Mouse (Mus musculus): ENCODE measurements around the gene Igsf23. TPM values are rescaled to one million over a fixed set of nuclear protein-coding genes. Genes with fewer than 3 reads are reported as not detected.

Igsf23 gene
- polyA plus RNA-seq, 1 experiment from 2014 or later, result 0.30 TPM

GRCm38 (mm10) chr7:19956341-19956781 is 5.8 kb upstream of the Igsf23 start:
- Histone ChIP-seq H3K4me2 (ENCODE audit: low read depth, low read length) (no peak overlapping the region), H3K27me3 (ENCODE audit: control insufficient read depth, insufficient read depth, low read depth, low read length) (no peaks in the 10 kb centered on the region), H3K9me3 (replicated peaks; ENCODE audit: control insufficient read depth, low read length) (no peaks in the 10 kb centered on the region), H3K4me1 (ENCODE audit: control insufficient read depth, low read depth, low read length) (peaks cover 2% of the 10 kb centered on the region; the same call in 1 of the 2 replicates), H3K27ac (ENCODE audit: low read length) (no peak overlapping the region), H3K9ac (ENCODE audit: low read depth, low read length) (no peak overlapping the region), H3K36me3 (ENCODE audit: control insufficient read depth, insufficient read depth) (no peaks in the 10 kb centered on the region), H3K4me3 (ENCODE audit: low read depth, low read length) (no peak overlapping the region)
- 2% methylated on average over 7 of the region's 7 CpGs for WGBS (ENCODE audit: insufficient replicate concordance)
- no peak for ATAC-seq (ENCODE audit: low read depth)

- no peaks in the 10 kb centered on the region for H3K27me3 ChIP-seq (ENCODE audit: control insufficient read depth, insufficient read depth, low read depth, low read length)
- no peak overlapping the region for H3K27ac ChIP-seq (ENCODE audit: low read length)
- peaks cover 2% of the 10 kb centered on the region; the same call in 1 of the 2 replicates for H3K4me1 ChIP-seq (ENCODE audit: control insufficient read depth, low read depth, low read length)
- H3K36me3 ChIP-seq (ENCODE audit: control insufficient read depth, insufficient read depth), result no peaks in the 10 kb centered on the region
- no peaks in the 10 kb centered on the region for H3K9me3 ChIP-seq (replicated peaks; ENCODE audit: control insufficient read depth, low read length)
- no peak for ATAC-seq (ENCODE audit: low read depth)
- H3K9ac ChIP-seq (ENCODE audit: low read depth, low read length), result no peak overlapping the region
- 67% methylated on average over 4 of the region's 4 CpGs for WGBS (ENCODE audit: insufficient replicate concordance)
- H3K4me3 ChIP-seq (ENCODE audit: low read depth, low read length), result no peak overlapping the region
- no peak overlapping the region for H3K4me2 ChIP-seq (ENCODE audit: low read depth, low read length)
Measured at GRCm38 (mm10) chr7:19955861-19956260, 5.3 kb upstream of the Igsf23 start.

- WGBS (ENCODE audit: insufficient replicate concordance), result 67% methylated on average over 9 of the region's 9 CpGs
- no peak overlapping the region for H3K4me3 ChIP-seq (ENCODE audit: low read depth, low read length)
- no peak overlapping the region for H3K4me2 ChIP-seq (ENCODE audit: low read depth, low read length)
- no peak overlapping the region for H3K27ac ChIP-seq (ENCODE audit: low read length)
- H3K9ac ChIP-seq (ENCODE audit: low read depth, low read length), result no peak overlapping the region
- no peaks in the 10 kb centered on the region for H3K36me3 ChIP-seq (ENCODE audit: control insufficient read depth, insufficient read depth)
- no peak for ATAC-seq (ENCODE audit: low read depth)
- H3K4me1 ChIP-seq (ENCODE audit: control insufficient read depth, low read depth, low read length), result peaks cover 2% of the 10 kb centered on the region; the same call in 1 of the 2 replicates
- H3K27me3 ChIP-seq (ENCODE audit: control insufficient read depth, insufficient read depth, low read depth, low read length), result no peaks in the 10 kb centered on the region
- no peaks in the 10 kb centered on the region for H3K9me3 ChIP-seq (replicated peaks; ENCODE audit: control insufficient read depth, low read length)
Measured at GRCm38 (mm10) chr7:19953054-19953453, 2.5 kb upstream of the Igsf23 start.

- Histone ChIP-seq H3K4me1 (ENCODE audit: control insufficient read depth, low read depth, low read length) (peaks cover 2% of the 10 kb centered on the region; the same call in 1 of the 2 replicates), H3K36me3 (ENCODE audit: control insufficient read depth, insufficient read depth) (no peaks in the 10 kb centered on the region), H3K27ac (ENCODE audit: low read length) (no peak overlapping the region), H3K9ac (ENCODE audit: low read depth, low read length) (no peak overlapping the region), H3K27me3 (ENCODE audit: control insufficient read depth, insufficient read depth, low read depth, low read length) (no peaks in the 10 kb centered on the region), H3K4me3 (ENCODE audit: low read depth, low read length) (no peak overlapping the region), H3K9me3 (replicated peaks; ENCODE audit: control insufficient read depth, low read length) (no peaks in the 10 kb centered on the region), H3K4me2 (ENCODE audit: low read depth, low read length) (no peak overlapping the region)
- 60% methylated on average over 10 of the region's 10 CpGs for WGBS (ENCODE audit: insufficient replicate concordance)
- no peak for ATAC-seq (ENCODE audit: low read depth)
Measured at GRCm38 (mm10) chr7:19952320-19952986, 1.9 kb upstream of the Igsf23 start.

GRCm38 (mm10) chr7:19949996-19950395 is 560 bp downstream of the Igsf23 start:
- Histone ChIP-seq H3K27ac (ENCODE audit: low read length) (no peak overlapping the region), H3K9me3 (replicated peaks; ENCODE audit: control insufficient read depth, low read length) (no peaks in the 10 kb centered on the region), H3K4me1 (ENCODE audit: control insufficient read depth, low read depth, low read length) (no peaks in the 10 kb centered on the region), H3K27me3 (ENCODE audit: control insufficient read depth, insufficient read depth, low read depth, low read length) (no peaks in the 10 kb centered on the region), H3K4me2 (ENCODE audit: low read depth, low read length) (no peak overlapping the region), H3K4me3 (ENCODE audit: low read depth, low read length) (no peak overlapping the region), H3K36me3 (ENCODE audit: control insufficient read depth, insufficient read depth) (no peaks in the 10 kb centered on the region), H3K9ac (ENCODE audit: low read depth, low read length) (no peak overlapping the region)
- WGBS (ENCODE audit: insufficient replicate concordance), result 56% methylated on average over 10 of the region's 10 CpGs
- no peak for ATAC-seq (ENCODE audit: low read depth)

GRCm38 (mm10) chr7:19948956-19949355 is 1.6 kb downstream of the Igsf23 start:
- H3K36me3 ChIP-seq (ENCODE audit: control insufficient read depth, insufficient read depth), result no peaks in the 10 kb centered on the region
- H3K27me3 ChIP-seq (ENCODE audit: control insufficient read depth, insufficient read depth, low read depth, low read length), result no peaks in the 10 kb centered on the region
- H3K4me3 ChIP-seq (ENCODE audit: low read depth, low read length), result no peak overlapping the region
- H3K27ac ChIP-seq (ENCODE audit: low read length), result no peak overlapping the region
- no peaks in the 10 kb centered on the region for H3K4me1 ChIP-seq (ENCODE audit: control insufficient read depth, low read depth, low read length)
- ATAC-seq (ENCODE audit: low read depth), result no peak
- no peak overlapping the region for H3K9ac ChIP-seq (ENCODE audit: low read depth, low read length)
- no peak overlapping the region for H3K4me2 ChIP-seq (ENCODE audit: low read depth, low read length)
- WGBS (ENCODE audit: insufficient replicate concordance), result 67% methylated on average over 12 of the region's 12 CpGs
- no peaks in the 10 kb centered on the region for H3K9me3 ChIP-seq (replicated peaks; ENCODE audit: control insufficient read depth, low read length)

- no peaks in the 10 kb centered on the region for H3K36me3 ChIP-seq (ENCODE audit: control insufficient read depth, insufficient read depth)
- no peaks in the 10 kb centered on the region for H3K9me3 ChIP-seq (replicated peaks; ENCODE audit: control insufficient read depth, low read length)
- H3K4me1 ChIP-seq (ENCODE audit: control insufficient read depth, low read depth, low read length), result no peaks in the 10 kb centered on the region
- no peak overlapping the region for H3K9ac ChIP-seq (ENCODE audit: low read depth, low read length)
- H3K4me3 ChIP-seq (ENCODE audit: low read depth, low read length), result no peak overlapping the region
- no peak overlapping the region for H3K27ac ChIP-seq (ENCODE audit: low read length)
- H3K27me3 ChIP-seq (ENCODE audit: control insufficient read depth, insufficient read depth, low read depth, low read length), result no peaks in the 10 kb centered on the region
- no peak for ATAC-seq (ENCODE audit: low read depth)
- no peak overlapping the region for H3K4me2 ChIP-seq (ENCODE audit: low read depth, low read length)
- WGBS (ENCODE audit: insufficient replicate concordance), result 63% methylated on average over 13 of the region's 13 CpGs
Measured at GRCm38 (mm10) chr7:19945821-19946515, 4.6 kb downstream of the Igsf23 start.

GRCm38 (mm10) chr7:19945201-19945600 is 5.4 kb downstream of the Igsf23 start:
- Histone ChIP-seq H3K36me3 (ENCODE audit: control insufficient read depth, insufficient read depth) (no peaks in the 10 kb centered on the region), H3K4me3 (ENCODE audit: low read depth, low read length) (no peak overlapping the region), H3K27me3 (ENCODE audit: control insufficient read depth, insufficient read depth, low read depth, low read length) (no peaks in the 10 kb centered on the region), H3K9me3 (replicated peaks; ENCODE audit: control insufficient read depth, low read length) (no peaks in the 10 kb centered on the region), H3K4me2 (ENCODE audit: low read depth, low read length) (no peak overlapping the region), H3K4me1 (ENCODE audit: control insufficient read depth, low read depth, low read length) (no peaks in the 10 kb centered on the region), H3K27ac (ENCODE audit: low read length) (no peak overlapping the region), H3K9ac (ENCODE audit: low read depth, low read length) (no peak overlapping the region)
- 56% methylated on average over 5 of the region's 5 CpGs for WGBS (ENCODE audit: insufficient replicate concordance)
- no peak for ATAC-seq (ENCODE audit: low read depth)

GRCm38 (mm10) chr7:19944709-19945108 is 5.8 kb downstream of the Igsf23 start:
- no peaks in the 10 kb centered on the region for H3K36me3 ChIP-seq (ENCODE audit: control insufficient read depth, insufficient read depth)
- no peaks in the 10 kb centered on the region for H3K4me1 ChIP-seq (ENCODE audit: control insufficient read depth, low read depth, low read length)
- H3K9me3 ChIP-seq (replicated peaks; ENCODE audit: control insufficient read depth, low read length), result no peaks in the 10 kb centered on the region
- no peak overlapping the region for H3K4me2 ChIP-seq (ENCODE audit: low read depth, low read length)
- WGBS (ENCODE audit: insufficient replicate concordance), result 66% methylated on average over 8 of the region's 8 CpGs
- no peak for ATAC-seq (ENCODE audit: low read depth)
- H3K27ac ChIP-seq (ENCODE audit: low read length), result no peak overlapping the region
- no peak overlapping the region for H3K9ac ChIP-seq (ENCODE audit: low read depth, low read length)
- H3K4me3 ChIP-seq (ENCODE audit: low read depth, low read length), result no peak overlapping the region
- H3K27me3 ChIP-seq (ENCODE audit: control insufficient read depth, insufficient read depth, low read depth, low read length), result no peaks in the 10 kb centered on the region

Data from liver, embryonic 16.5 days (tissue).